Mouse (Mus musculus): ENCODE results near the gene Muc4.

The Muc4 gene

DNA sequence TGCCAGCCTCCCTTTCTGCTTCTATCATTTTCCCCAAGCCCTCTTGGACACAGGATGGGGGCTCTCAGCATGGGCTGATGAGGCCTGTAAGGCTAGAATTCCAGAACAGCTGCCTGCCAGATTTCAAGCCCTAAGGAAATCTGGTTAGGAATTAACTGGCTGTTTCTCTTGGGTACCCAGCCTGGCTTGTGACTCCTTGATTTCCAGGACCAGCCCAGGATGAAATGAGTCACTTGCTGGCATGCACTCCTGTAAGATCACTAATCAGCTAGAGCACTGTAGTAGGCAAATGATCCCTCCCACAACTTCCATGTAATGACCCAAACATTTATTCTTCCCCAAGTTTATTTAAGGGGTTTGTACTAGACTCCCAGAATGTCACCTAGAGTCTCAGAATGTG lies 7.4 kb upstream of the Muc4 start:
- no peak for DNase-seq (ENCODE audit: low spot score)

DNA sequence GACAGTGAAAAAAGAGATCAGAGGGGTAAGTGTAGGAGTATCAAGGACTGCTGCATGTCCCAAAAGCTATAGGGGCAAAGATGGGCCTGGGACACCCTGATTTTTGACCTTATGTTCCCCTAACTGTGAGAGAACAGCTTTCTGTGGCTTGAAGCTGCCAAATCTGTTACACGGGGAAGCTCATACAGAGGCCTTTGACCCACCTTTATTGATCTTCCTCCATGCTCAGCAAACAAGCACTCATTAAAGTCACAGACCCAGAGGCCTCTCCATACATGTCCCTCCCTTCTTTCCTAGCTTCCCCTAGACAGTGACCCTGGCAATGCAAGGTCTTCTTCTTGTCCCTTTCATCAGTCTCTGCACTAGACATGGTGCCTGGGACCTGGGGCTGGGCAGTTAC lies 7.0 kb upstream of the Muc4 start:
- DNase-seq (ENCODE audit: low spot score) = no peak

DNA sequence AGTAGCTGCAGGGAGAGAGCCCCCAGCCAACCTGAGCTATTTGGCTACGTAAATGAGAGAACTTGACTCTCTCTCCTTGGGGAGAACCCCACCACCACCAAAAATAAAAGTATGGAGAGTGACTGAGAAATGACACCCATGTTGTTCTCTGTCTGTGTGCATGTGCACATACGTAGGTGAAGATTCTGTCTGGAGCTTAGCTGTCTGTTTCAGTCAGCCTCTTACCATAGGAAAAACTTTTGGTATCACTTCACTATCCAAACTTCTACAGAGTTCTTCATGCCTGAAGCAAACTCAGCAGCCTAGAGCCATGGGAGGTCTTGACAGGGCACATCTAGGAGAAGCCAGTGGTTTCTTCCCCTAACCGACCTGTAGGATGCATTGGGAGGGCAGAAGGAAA lies 2.5 kb upstream of the Muc4 start:
- no peak for DNase-seq (ENCODE audit: low spot score)

DNA sequence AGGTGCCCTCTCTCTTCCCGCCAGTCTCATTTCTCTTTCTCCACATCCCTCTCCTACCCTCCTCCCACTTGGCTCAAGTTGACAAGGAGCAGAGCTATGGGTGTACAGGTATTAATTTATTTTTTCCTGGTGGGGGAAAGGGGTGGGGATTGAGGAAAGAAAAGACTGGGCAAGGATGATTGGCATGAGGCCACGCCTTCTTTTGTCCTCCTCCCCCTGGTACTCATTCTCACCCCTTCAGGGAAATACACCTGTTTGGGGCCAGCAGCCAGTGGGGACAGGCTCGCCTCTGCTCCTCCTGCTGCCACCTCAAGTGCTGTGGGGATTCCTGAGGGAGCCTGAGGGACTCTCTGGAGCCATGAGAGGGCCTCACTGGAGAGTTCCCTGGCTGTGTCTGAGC lies 336 bp downstream of the Muc4 start:
- no peak for DNase-seq (ENCODE audit: low spot score)

DNA sequence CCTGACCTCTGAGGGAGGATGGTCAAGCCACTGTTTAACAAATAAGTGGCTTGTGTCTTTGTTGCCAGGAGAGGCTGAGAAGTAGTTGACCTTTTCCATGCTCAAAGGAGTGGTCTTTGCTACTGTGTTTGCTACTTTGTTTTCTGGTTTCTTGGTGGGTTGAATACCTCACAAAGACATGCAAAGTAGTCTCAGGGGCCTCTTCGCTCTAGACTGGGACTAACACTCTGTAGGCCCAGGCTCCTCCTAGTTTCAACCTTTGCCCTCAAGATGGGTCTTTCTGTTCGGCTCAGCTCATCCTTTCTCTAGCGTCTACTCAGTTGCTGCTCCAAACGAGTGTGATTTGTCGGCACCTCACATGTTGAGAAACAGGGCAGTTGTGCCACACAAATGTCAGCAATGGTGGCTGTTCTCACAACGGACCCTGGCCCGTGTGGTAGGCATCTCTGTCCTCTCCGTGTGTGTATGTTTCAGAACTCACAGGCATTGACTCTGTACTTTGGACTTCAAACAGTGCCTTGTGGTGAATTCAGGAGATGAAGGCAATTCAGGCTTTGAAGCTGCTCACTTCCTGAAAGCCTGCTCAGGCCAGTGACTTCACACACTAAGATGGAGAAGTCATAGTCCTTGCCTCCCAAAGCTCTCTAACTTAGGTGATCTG lies 4.4 kb downstream of the Muc4 start:
- no peak for DNase-seq (ENCODE audit: low spot score)

DNA sequence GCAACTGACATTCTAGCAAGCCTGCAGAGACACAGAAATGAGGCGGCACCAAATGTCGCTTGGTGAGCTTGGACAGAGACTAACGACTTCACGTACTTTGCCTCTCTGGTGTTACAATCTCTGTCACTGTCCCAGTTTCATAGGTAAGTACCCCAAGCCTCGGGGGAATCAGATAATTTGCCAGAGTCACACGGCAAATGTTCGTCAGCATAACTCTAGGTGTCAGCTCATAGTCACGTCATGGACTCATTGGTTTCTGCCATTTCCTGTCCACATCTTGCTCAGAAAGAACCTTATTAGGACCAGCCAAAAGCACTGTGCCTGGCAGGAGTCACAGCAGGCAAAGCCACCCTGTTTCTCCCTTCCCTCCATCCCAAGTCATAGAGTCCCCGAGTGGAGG lies 5.7 kb downstream of the Muc4 start:
- no peak for DNase-seq (ENCODE audit: low spot score)

DNA sequence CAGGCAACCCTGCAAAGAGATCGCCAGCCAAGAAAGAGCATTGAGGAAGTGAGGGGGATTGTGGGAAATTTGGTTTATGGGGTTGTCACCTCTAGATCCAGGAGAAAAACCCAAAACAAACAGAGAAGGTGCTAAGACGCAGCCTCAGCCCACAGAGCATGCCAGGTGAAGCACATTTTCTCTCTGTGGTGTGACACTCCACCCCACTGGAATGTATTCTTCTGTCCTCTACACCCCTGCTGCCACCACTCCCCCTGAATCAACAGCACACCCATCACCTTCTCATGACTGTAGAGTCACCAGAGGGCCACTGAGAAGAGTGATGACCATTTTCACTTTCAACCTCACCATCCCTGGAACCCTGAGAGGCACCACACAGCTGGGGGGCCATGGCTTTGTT lies 7.0 kb downstream of the Muc4 start:
- no peak for DNase-seq (ENCODE audit: low spot score)

DNA sequence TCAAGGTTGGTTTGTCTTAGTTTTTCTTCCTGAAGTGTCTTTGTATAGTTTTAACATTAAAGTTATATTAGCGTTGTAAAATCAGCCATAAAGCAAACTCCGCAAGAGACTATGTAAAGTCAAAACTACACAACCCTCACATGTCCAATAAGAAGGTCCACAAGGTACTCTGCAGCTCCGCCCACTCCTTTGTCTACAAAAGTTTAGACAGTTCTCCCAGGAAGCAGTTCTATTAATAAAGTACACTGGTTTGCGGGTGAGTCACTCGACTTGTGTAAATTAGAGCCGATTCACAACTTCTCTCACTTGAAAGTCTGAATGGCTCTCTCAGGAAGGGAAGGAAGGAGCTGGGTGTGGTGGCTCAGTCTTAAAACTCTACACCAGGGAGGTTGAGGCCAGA lies 10.2 kb downstream of the Muc4 start:
- peak; percentile 10 for DNase-seq (ENCODE audit: low spot score)

DNA sequence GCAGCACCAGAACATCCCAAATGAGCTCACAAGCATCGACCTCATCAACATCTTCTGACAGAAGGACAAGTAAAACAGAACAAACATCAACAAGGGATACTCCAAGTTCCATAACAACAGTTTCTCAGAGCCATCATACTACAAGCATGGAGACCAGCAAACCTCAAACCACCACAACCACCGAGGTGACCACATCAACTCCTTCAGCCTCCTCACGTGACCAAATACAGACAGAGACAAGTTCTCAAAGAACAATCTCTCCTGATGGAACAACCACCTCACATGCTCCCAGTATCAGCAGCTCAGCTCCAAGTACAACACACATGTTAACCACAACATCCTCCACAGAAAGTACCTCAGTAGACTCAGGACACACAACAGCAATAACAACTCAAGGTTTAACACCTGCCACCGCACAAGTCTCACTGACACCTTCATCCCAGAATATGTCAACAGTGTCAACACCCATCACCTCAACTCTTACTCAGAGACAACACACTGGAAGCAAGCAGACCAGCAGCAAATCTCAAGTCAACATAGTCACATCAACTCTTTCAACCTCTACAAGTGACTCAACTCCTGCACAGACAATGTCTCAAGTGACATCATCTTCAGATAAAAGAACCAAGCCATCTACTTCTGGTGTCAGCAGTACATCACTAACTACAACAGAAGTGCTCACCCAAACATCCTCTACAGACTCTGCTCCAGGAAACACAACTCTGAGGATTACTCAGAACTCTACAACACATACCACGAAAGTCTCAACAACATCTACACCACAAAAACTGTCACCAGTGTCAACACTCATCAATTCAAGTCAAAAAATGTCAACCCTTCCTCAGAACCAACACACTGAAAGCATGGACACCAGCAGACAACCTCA lies 14.8 kb downstream of the Muc4 start:
- no peak for DNase-seq (ENCODE audit: low spot score)

DNA sequence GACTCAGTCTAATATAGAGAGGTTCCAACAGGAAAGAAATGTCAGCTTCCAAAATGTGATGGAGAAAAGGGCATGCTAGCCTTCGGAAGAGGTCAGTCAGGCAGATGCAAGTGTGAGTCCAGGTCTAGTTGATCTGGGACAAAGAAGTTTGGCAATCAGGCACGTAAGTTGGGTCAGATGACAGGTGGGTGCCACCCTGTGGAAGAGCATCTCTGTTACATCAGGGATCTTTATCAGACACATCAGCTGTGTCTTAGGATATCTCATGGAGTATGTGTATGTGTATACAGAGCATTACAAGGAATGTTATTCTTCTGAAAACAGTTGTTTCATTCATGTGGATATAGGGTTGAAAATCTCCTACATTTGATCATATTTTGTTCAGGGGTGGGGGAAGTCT lies 28.9 kb downstream of the Muc4 start:
- no peak for DNase-seq (ENCODE audit: low spot score)

DNA sequence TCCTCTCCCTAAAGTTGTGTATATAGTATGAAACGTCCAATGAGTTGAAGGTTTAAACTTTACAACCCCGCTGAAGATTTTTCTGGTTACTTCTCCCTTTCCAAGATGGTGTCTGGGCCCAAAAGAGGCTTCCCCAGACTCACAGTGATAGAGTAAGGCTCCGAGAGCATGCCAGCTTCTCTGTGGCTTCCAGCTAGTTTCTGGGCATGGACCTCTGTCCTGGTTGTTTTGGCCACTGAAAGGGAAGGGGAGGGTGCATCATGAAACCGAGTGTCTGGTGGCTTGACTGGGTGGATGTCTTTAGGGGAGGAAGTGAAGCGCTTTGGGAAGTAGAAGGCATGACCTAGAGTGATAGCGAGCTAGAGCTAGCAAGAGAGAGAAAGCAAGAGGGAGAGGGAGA lies 29.3 kb downstream of the Muc4 start:
- DNase-seq (ENCODE audit: low spot score) = no peak

DNA sequence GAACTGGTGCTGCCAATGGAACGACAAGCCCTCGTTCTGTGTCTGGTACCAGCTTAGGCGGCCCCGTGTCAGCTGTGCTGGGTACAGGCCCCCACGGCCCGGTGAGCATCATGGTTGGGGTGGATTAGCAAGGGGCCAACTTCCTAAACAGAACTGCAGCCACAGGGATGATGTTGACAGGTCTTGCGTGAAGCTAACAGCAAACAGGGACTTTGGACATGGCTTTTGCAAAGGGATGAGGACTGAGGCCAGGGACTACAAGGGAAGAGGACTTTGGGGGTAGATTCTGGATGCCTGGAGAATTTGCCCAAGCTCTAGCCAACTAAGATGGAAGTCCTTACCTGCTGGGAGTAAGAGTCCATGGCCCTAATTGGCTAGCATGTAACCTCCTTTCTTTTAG lies 31.2 kb downstream of the Muc4 start:
- DNase-seq (ENCODE audit: low spot score) = no peak

DNA sequence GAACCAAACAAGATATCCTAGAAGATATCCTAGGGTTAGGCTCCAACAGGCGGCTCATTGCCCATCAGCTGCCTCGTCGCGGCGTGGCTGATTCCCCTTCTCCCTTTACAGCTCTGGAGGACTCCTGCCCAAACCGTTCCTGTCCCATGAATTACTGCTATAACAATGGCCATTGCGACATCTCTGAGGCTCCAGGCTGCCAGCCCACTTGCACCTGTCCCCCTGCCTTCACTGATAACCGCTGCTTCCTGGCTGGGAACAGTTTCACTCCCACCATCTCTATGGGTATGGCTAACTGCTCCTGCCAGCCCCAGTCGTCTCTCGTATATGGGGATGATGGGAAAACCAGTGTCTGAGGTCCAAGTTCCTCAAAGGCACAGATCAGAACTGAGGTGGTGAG lies 41.0 kb downstream of the Muc4 start:
- DNase-seq (ENCODE audit: low spot score) = no peak

DNA sequence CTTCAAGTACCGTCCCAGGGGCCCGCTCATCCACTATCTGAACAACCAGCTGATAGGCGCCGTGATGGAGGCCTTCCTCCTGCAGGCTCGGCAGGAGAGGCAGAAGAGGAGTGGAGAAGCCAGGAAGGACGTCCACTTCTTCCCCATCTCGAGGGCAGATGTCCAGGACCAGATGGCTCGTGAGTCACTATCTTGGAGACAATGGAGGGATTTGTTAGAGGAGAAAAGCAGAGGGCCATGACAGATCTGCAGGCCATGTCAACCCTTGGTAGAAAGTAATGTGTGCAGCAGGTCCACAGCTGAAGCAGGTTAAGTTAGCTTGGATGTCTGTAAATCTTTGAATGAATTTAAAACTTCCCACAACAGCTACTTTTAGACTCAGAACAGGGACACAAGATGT lies 43.3 kb downstream of the Muc4 start:
- no peak for DNase-seq (ENCODE audit: low spot score)

DNA sequence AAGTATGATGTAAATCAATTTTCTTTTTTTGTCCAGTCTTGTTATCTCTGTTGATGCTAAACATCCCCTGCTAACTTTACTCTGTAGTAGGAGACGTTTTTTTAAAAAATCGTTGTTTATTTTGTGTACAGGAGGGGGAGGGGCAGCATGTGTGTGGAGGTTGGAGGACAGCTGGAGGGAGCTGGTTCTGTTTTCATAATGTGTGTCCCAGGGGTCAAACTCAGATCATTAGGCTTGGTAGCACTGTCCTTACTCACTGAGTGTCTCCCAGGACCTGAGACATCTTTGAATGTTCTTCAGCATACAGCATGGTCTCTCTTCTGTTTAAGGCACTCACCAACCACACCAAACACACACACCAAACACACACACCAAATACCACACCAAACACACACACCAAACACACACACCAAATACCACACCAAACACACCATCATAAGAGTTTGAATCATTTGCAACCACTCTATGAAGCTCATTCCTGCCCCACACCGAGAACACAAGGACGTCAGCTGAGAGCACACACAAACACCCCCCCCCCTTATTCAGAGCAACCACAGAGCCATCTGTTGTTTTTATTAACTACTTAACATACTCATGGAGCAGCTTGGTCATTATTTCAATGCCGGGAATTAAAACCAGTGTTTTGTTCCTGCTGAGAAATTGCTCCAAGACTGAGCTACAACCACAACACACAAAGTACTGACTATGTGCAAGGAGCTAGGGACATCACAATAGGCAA lies 47.8 kb downstream of the Muc4 start:
- DNase-seq (ENCODE audit: low spot score) = no peak

DNA sequence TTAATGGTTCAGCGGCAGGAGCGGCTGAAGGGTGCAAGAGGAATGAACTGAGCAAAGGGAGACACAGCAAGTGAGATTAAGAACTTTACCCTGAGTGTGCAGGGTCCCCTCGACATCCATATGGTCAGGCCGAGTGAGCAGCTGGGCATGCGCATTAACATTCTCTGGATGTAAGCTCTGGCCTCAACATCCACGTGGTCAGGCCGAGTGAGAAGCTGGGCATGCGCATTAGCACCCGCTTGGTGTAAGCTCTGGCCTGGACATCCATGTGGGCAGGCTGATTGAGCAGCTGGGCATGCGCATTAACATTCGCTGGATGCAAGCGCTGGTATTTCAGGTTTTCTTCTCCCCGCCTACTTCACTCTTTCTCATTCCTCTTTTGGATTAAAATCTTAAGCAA lies 49.2 kb downstream of the Muc4 start:
- DNase-seq (ENCODE audit: low spot score) = peak; percentile 52

DNA sequence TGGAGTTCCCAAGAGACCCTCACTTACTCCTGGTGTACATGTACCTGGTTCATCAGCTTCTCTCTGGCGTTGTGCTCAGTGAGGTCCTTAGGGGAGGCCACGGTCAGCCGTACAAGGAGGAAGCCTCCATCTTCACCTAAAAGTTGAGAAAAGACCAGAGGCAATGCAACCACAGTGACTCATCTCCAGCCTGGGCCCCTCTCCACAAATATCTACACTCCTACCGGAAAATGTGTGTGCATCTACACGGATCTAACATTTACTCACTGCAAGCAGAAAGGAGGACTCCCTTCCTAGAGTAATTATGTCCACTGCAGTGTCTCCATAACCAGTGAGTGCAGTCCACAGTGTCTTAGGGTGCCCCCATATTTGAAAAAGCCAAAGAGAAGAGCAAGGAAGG lies 54.4 kb downstream of the Muc4 start:
- no peak for DNase-seq (ENCODE audit: low spot score)

DNA sequence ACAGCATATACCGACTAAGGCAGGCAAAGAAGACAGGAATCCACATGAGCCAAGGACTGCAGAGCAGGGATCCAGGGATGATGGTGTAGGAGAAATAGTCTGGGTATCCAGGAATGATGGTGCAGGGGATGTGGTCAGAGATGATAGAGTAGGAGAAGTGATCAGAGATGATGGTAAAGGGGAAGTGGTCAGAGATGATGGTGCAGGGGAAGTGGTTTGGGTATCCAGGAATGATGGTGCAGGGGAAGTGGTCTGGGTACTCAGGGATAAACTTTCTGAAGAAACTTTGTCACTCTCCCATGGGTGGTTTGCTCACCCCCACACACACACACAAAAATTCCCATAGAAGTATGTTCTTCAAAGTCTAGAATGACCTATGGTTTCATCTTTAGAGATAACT lies 59.5 kb downstream of the Muc4 start:
- DNase-seq (ENCODE audit: low spot score) = no peak

DNA sequence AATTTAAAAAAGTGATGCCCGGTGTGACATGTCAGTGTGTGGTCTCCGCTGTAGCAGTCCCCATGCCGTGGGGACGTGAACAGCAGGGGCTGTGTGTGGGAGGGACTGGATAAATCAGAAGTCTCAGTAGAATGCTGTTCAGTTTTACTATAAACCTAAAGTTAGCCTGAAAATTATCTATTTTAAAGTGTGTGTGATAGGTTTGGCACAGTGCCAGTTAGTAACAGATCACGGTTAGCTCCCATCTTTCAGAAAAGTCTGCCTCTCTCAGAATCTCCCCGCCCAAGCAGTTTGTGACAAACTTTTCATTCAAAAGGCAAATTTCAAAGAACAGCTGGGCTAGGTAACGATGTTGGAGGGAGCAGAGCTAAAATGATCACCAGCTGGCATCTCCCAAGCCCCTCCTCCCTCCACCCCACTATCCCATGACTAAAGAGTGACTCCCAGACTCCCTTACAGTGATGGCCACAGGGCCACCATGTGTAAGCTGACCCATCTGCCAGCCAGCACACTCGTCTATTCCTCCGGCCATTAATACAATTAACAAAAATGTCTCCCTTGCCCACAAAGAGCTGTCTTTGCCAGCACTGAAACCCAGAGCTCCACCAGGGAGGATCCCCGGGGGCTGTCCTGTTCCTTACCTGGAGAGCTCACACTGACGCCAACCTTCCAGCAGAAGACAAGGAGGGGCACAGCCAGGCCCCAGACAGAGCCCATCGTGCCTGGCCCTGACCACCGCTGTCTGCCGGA lies 61.2 kb downstream of the Muc4 start:
- DNase-seq (ENCODE audit: low spot score) = no peak

DNA sequence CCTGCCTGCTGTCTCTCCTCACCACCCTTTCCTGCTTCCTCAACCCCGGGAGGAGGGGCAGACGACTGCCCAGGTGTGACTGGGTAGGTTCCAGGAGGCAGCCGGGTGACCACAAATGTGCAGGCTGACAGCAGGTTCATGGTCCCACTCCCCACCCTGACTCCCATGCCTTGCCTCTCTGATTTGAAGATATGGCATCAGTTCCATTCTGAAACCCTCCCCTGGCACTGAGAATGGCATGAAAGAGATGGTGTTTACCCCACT lies 61.7 kb downstream of the Muc4 start, which contains the start of gene Muc20:
Muc20 (minus strand) TSS at position 10 of the 264 bp plus-strand sequence.
- DNase-seq (ENCODE audit: low spot score) = no peak

DNA sequence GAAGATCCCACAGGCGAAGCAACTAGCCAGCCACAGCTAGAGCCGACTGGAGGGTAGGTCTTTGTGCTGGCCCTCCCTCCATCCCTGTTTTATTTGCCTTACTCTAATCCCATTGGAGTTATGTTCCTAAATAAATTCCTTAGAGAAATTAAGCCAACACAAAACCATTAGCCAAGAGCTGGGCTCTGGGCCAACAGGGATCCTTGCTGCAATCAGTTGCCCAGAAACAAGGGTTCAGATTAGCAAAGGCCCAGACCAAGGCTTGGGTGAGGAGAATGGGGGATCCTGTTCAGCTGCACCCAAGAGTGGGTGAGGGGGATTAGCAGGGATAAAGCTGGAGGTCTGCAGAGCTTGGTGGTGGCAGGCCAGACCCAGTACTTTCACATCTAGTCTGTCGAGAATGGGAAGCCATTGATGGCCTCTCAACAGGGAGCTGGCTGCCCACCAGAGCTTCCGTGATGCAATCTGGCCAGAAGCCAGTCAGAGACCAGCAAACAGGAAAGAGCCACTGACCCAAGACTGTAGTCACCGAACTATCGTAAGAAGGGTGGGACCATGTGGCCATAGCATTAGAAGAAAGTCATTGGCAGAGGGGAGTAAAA lies 67.7 kb downstream of the Muc4 start:
- DNase-seq (ENCODE audit: low spot score) = peak; percentile 61

DNA sequence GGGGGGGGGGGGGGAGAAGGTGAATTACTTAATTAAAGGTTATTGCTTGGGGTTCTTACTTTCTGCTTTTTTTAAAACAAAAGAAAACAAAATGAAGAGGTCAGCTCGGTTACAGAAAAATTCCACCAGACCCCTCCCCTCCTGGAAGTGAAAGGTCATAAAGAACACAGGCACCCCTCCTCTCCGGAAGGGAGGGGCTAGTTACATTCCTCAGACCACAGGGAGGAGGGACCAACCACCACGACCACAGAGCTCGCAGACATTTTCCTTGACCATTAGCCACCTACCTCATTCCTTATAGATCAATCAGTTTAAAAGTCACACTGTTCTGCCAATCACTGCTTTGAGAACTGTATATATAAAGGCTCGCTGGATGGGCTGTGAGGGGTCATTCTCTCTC lies 68.2 kb downstream of the Muc4 start:
- no peak for DNase-seq (ENCODE audit: low spot score)

Measured in urinary bladder, postnatal 14 days (tissue).